Comparison of ENCODE assay signal across 24 mouse cellular contexts in genomic region chr3:4973278-4973677, GRCm38 (mm10).
A peak's percentile ranks its signal among the peaks of the same experiment; 100 is the strongest.
DNase-seq lines count a peak whose midpoint lies in the region; ATAC-seq lines count a peak whose summit lies in the region.
"Had no signal": no experiment of that assay in that cellular context is flagged by ENCODE, and none has a peak within 500 bp of the region (broad histone marks: within the 10 kb centered on the region; RNA-seq: fewer than 3 reads in every experiment).

No protein-coding gene starts in this region.

- H3K27ac ChIP-seq in midbrain, embryonic 11.5 days (ENCODE audit: low read depth, low read length): no peak overlapping the region; the same call in 1 of the 2 replicates
- H3K27ac ChIP-seq in midbrain, embryonic 10.5 days (replicated peaks): no peak overlapping the region
- H3K27ac ChIP-seq in hindbrain, embryonic 10.5 days: 0 out of 2 replicates have a peak overlapping the region, but pooled peaks have one; percentile 29
- no peak overlapping the region for H3K27ac ChIP-seq in hindbrain, embryonic 16.5 days (ENCODE audit: low read depth, low read length)
- H3K27ac ChIP-seq in midbrain, embryonic 16.5 days (ENCODE audit: low read length): peak overlapping the region; percentile 70
- H3K27ac ChIP-seq: embryonic facial prominence, embryonic 13.5 days; gastrocnemius, adult 2 months; stomach, postnatal 0 days had no signal

- no peak overlapping the region for H3K4me3 ChIP-seq in midbrain, embryonic 11.5 days (ENCODE audit: low read depth, low read length)
- no peak overlapping the region for H3K4me3 ChIP-seq in midbrain, embryonic 10.5 days
- no peak overlapping the region for H3K4me3 ChIP-seq in hindbrain, embryonic 10.5 days
- H3K4me3 ChIP-seq in hindbrain, embryonic 16.5 days (ENCODE audit: low read length): no peak overlapping the region
- H3K4me3 ChIP-seq in midbrain, embryonic 16.5 days (ENCODE audit: low read depth, low read length): no peak overlapping the region
- H3K4me3 ChIP-seq: embryonic facial prominence, embryonic 13.5 days; erythroblast, embryonic 14.5 days; gastrocnemius, adult 2 months had no signal

- peaks cover 2% of the 10 kb centered on the region; the same call in 1 of the 2 replicates for H3K4me1 ChIP-seq in midbrain, embryonic 11.5 days (ENCODE audit: control insufficient read depth, insufficient read depth, low read length)
- peaks cover 5% of the 10 kb centered on the region; the same call in 1 of the 2 replicates for H3K4me1 ChIP-seq in midbrain, embryonic 10.5 days
- H3K4me1 ChIP-seq in hindbrain, embryonic 10.5 days (replicated peaks): no peaks in the 10 kb centered on the region
- no peaks in the 10 kb centered on the region for H3K4me1 ChIP-seq in hindbrain, embryonic 16.5 days (ENCODE audit: control insufficient read depth, insufficient read depth, low read depth, low read length)
- H3K4me1 ChIP-seq in midbrain, embryonic 16.5 days (ENCODE audit: control insufficient read depth, insufficient read depth, low read length): peaks cover 15% of the 10 kb centered on the region
- H3K4me1 ChIP-seq: embryonic facial prominence, embryonic 13.5 days had no signal

- DNase-seq in midbrain, embryonic 11.5 days (ENCODE audit: low spot score, missing footprints): no peak
- no peak for DNase-seq in midbrain, embryonic 10.5 days (ENCODE audit: low spot score)
- no peak for DNase-seq in hindbrain, embryonic 10.5 days (ENCODE audit: low spot score)
- DNase-seq in spleen, postnatal 36 days (ENCODE audit: low spot score in 2 of 2): no peak
- no peak for DNase-seq in B cell, adult 2 months
- no peak for DNase-seq in embryo, embryonic 10 days (ENCODE audit: low spot score)
- DNase-seq: adrenal gland, postnatal 10 days; cerebellum, adult 2 months; cerebellum, postnatal 25 days; embryo, embryonic 11 days; gastrocnemius, adult 2 months; kidney, adult 18-20 months; kidney, postnatal 10 days; lung, postnatal 4 days; retina, postnatal 1 day; thymus, adult 2 months; thymus, postnatal 4 days had no signal

- no peak overlapping the region for H3K9ac ChIP-seq in midbrain, embryonic 11.5 days (ENCODE audit: low read length)
- no peak overlapping the region for H3K9ac ChIP-seq in hindbrain, embryonic 16.5 days (ENCODE audit: low read depth, low read length)
- H3K9ac ChIP-seq in midbrain, embryonic 16.5 days (ENCODE audit: low read depth, low read length): no peak overlapping the region
- H3K9ac ChIP-seq: embryonic facial prominence, embryonic 13.5 days had no signal

- no peak overlapping the region for H3K4me2 ChIP-seq in midbrain, embryonic 11.5 days
- H3K4me2 ChIP-seq in hindbrain, embryonic 16.5 days (ENCODE audit: low read length): no peak overlapping the region
- H3K4me2 ChIP-seq in midbrain, embryonic 16.5 days (ENCODE audit: low read length): no peak overlapping the region
- H3K4me2 ChIP-seq: embryonic facial prominence, embryonic 13.5 days had no signal

- H3K27me3 ChIP-seq in midbrain, embryonic 11.5 days (ENCODE audit: control insufficient read depth, insufficient read depth, low read length): no peaks in the 10 kb centered on the region
- H3K27me3 ChIP-seq in midbrain, embryonic 10.5 days (ENCODE audit: low read depth, poor library complexity, severe bottlenecking): no peaks in the 10 kb centered on the region
- no peaks in the 10 kb centered on the region for H3K27me3 ChIP-seq in hindbrain, embryonic 10.5 days (ENCODE audit: insufficient read depth, poor library complexity, severe bottlenecking)
- no peaks in the 10 kb centered on the region for H3K27me3 ChIP-seq in hindbrain, embryonic 16.5 days (replicated peaks; ENCODE audit: control insufficient read depth, insufficient read depth, low read length)
- no peaks in the 10 kb centered on the region for H3K27me3 ChIP-seq in midbrain, embryonic 16.5 days (ENCODE audit: control insufficient read depth, insufficient read depth, low read depth, low read length)
- H3K27me3 ChIP-seq: embryonic facial prominence, embryonic 13.5 days had no signal

- no peaks in the 10 kb centered on the region for H3K9me3 ChIP-seq in midbrain, embryonic 11.5 days (ENCODE audit: control insufficient read depth, low read length)
- no peaks in the 10 kb centered on the region for H3K9me3 ChIP-seq in midbrain, embryonic 10.5 days (replicated peaks)
- no peaks in the 10 kb centered on the region for H3K9me3 ChIP-seq in hindbrain, embryonic 10.5 days
- H3K9me3 ChIP-seq in hindbrain, embryonic 16.5 days (ENCODE audit: control insufficient read depth, low read length): no peaks in the 10 kb centered on the region
- no peaks in the 10 kb centered on the region for H3K9me3 ChIP-seq in midbrain, embryonic 16.5 days (replicated peaks; ENCODE audit: control insufficient read depth, low read length, poor library complexity, severe bottlenecking)
- H3K9me3 ChIP-seq: embryonic facial prominence, embryonic 13.5 days had no signal

- no peaks in the 10 kb centered on the region for H3K36me3 ChIP-seq in midbrain, embryonic 11.5 days (ENCODE audit: control insufficient read depth, insufficient read depth, low read length)
- H3K36me3 ChIP-seq in midbrain, embryonic 10.5 days: no peaks in the 10 kb centered on the region
- no peaks in the 10 kb centered on the region for H3K36me3 ChIP-seq in hindbrain, embryonic 10.5 days
- no peaks in the 10 kb centered on the region for H3K36me3 ChIP-seq in hindbrain, embryonic 16.5 days (ENCODE audit: control insufficient read depth, insufficient read depth, low read length)
- H3K36me3 ChIP-seq in midbrain, embryonic 16.5 days (ENCODE audit: control insufficient read depth, insufficient read depth, low read length): no peaks in the 10 kb centered on the region
- H3K36me3 ChIP-seq: embryonic facial prominence, embryonic 13.5 days had no signal

- WGBS in midbrain, embryonic 11.5 days: 82% methylated on average over 3 of the region's 3 CpGs
- WGBS in midbrain, embryonic 10.5 days: 86% methylated on average over 3 of the region's 3 CpGs
- WGBS in hindbrain, embryonic 10.5 days: 74% methylated on average over 3 of the region's 3 CpGs
- WGBS in hindbrain, embryonic 16.5 days: 61% methylated on average over 3 of the region's 3 CpGs
- 50% methylated on average over 3 of the region's 3 CpGs for WGBS in midbrain, embryonic 16.5 days

- ATAC-seq in midbrain, embryonic 11.5 days (ENCODE audit: low FRiP score): peak; percentile 67
- ATAC-seq in hindbrain, embryonic 16.5 days: peak; percentile 52; the same call in 1 of the 2 replicates
- ATAC-seq in midbrain, embryonic 16.5 days: peak; percentile 82
- ATAC-seq: activated CD4-positive, CD25-positive, alpha-beta regulatory T cell, adult 4 months; inflammation-experienced regulatory T-cells, adult 6 months had no signal

Comparison
In these comparisons a context has a peak if more than half of its experiments do, and no peak if none do; other contexts are left out.
1. H3K27ac ChIP-seq: peak in hindbrain, embryonic 10.5 days (single experiment) and midbrain, embryonic 16.5 days (single experiment); none in midbrain, embryonic 11.5 days (single experiment), midbrain, embryonic 10.5 days (single experiment) and hindbrain, embryonic 16.5 days (single experiment).
2. Peak in every context shown above with its lines, with median percentiles within 50 percentile points of each other: ATAC-seq.